Mouse (Mus musculus): ENCODE data around the gene Ppm1a. TPM values are rescaled to one million over a fixed set of nuclear protein-coding genes. Genes with fewer than 3 reads are reported as not detected.

Ppm1a gene
- polyA plus RNA-seq, 1 experiment from 2014 or later: 71.3 TPM

GRCm38 (mm10) chr12:72750606-72751005 is 6.6 kb upstream of the Ppm1a start:
- Histone ChIP-seq H3K4me3 (ENCODE audit: low read depth, low read length) (no peak overlapping the region), H3K9me3 (ENCODE audit: control insufficient read depth, low read length) (no peaks in the 10 kb centered on the region), H3K36me3 (ENCODE audit: control insufficient read depth, insufficient read depth, low read length) (no peaks in the 10 kb centered on the region), H3K4me2 (ENCODE audit: low read depth) (no peak overlapping the region), H3K4me1 (ENCODE audit: control insufficient read depth, insufficient read depth, low read length) (no peaks in the 10 kb centered on the region), H3K27me3 (ENCODE audit: control insufficient read depth, insufficient read depth, low read length) (no peaks in the 10 kb centered on the region), H3K27ac (ENCODE audit: low read depth, low read length) (no peak overlapping the region), H3K9ac (ENCODE audit: low read length) (no peak overlapping the region)
- ATAC-seq (ENCODE audit: insufficient read depth, low FRiP score, low TSS enrichment): no peak
- DNase-seq (ENCODE audit: low spot score): no peak
- WGBS: 89% methylated on average over 2 of the region's 2 CpGs

GRCm38 (mm10) chr12:72757596-72757995 is 341 bp downstream of the Ppm1a start:
- Histone ChIP-seq H3K36me3 (ENCODE audit: control insufficient read depth, insufficient read depth, low read length) (no peaks in the 10 kb centered on the region), H3K27me3 (ENCODE audit: control insufficient read depth, insufficient read depth, low read length) (no peaks in the 10 kb centered on the region), H3K9me3 (ENCODE audit: control insufficient read depth, low read length) (no peaks in the 10 kb centered on the region), H3K27ac (ENCODE audit: low read depth, low read length) (no peak overlapping the region), H3K4me3 (ENCODE audit: low read depth, low read length) (no peak overlapping the region), H3K4me1 (ENCODE audit: control insufficient read depth, insufficient read depth, low read length) (peaks cover 8% of the 10 kb centered on the region), H3K9ac (ENCODE audit: low read length) (no peak overlapping the region), H3K4me2 (ENCODE audit: low read depth) (no peak overlapping the region)
- DNase-seq (ENCODE audit: low spot score) (peak; percentile 21), ATAC-seq (ENCODE audit: insufficient read depth, low FRiP score, low TSS enrichment) (no peak)
- WGBS: 4% methylated on average over 1 of the region's 1 CpGs

GRCm38 (mm10) chr12:72759956-72760355 is 2.7 kb downstream of the Ppm1a start:
- Histone ChIP-seq H3K4me1 (ENCODE audit: control insufficient read depth, insufficient read depth, low read length) (peaks cover 11% of the 10 kb centered on the region), H3K9ac (ENCODE audit: low read length) (peak overlapping the region; percentile 24; the same call in 1 of the 2 replicates), H3K4me3 (ENCODE audit: low read depth, low read length) (peak overlapping the region; percentile 91), H3K36me3 (ENCODE audit: control insufficient read depth, insufficient read depth, low read length) (no peaks in the 10 kb centered on the region), H3K27ac (ENCODE audit: low read depth, low read length) (no peak overlapping the region), H3K27me3 (ENCODE audit: control insufficient read depth, insufficient read depth, low read length) (no peaks in the 10 kb centered on the region), H3K9me3 (ENCODE audit: control insufficient read depth, low read length) (no peaks in the 10 kb centered on the region), H3K4me2 (ENCODE audit: low read depth) (peak overlapping the region; percentile 58)
- WGBS: 21% methylated on average over 7 of the region's 7 CpGs
- DNase-seq (ENCODE audit: low spot score): no peak
- ATAC-seq (ENCODE audit: insufficient read depth, low FRiP score, low TSS enrichment): no peak

GRCm38 (mm10) chr12:72760376-72761229 is 3.3 kb downstream of the Ppm1a start:
- H3K27me3 ChIP-seq (ENCODE audit: control insufficient read depth, insufficient read depth, low read length): no peaks in the 10 kb centered on the region

GRCm38 (mm10) chr12:72761230-72761648 is 4.0 kb downstream of the Ppm1a start:
- Histone ChIP-seq H3K27me3 (ENCODE audit: control insufficient read depth, insufficient read depth, low read length) (no peaks in the 10 kb centered on the region), H3K4me2 (ENCODE audit: low read depth) (peak overlapping the region; percentile 59), H3K4me3 (ENCODE audit: low read depth, low read length) (peak overlapping the region; percentile 91), H3K27ac (ENCODE audit: low read depth, low read length) (peak overlapping the region; percentile 96), H3K36me3 (ENCODE audit: control insufficient read depth, insufficient read depth, low read length) (no peaks in the 10 kb centered on the region), H3K9me3 (ENCODE audit: control insufficient read depth, low read length) (no peaks in the 10 kb centered on the region), H3K4me1 (ENCODE audit: control insufficient read depth, insufficient read depth, low read length) (peaks cover 11% of the 10 kb centered on the region), H3K9ac (ENCODE audit: low read length) (peak overlapping the region; percentile 95)
- WGBS: 0% methylated on average over 13 of the region's 71 CpGs
- DNase-seq (ENCODE audit: low spot score) (no peak), ATAC-seq (ENCODE audit: insufficient read depth, low FRiP score, low TSS enrichment) (peak; percentile 76)

More at GRCm38 (mm10) chr12:72760376-72761229, 3.3 kb downstream of the Ppm1a start:
- Histone ChIP-seq H3K4me3 (ENCODE audit: low read depth, low read length) (peak overlapping the region; percentile 91), H3K27ac (ENCODE audit: low read depth, low read length) (peak overlapping the region; percentile 96), H3K9ac (ENCODE audit: low read length) (peak overlapping the region; percentile 95), H3K4me1 (ENCODE audit: control insufficient read depth, insufficient read depth, low read length) (peaks cover 11% of the 10 kb centered on the region), H3K9me3 (ENCODE audit: control insufficient read depth, low read length) (no peaks in the 10 kb centered on the region), H3K36me3 (ENCODE audit: control insufficient read depth, insufficient read depth, low read length) (no peaks in the 10 kb centered on the region), H3K4me2 (ENCODE audit: low read depth) (peak overlapping the region; percentile 58)
- DNase-seq (ENCODE audit: low spot score) (peak; percentile 96), ATAC-seq (ENCODE audit: insufficient read depth, low FRiP score, low TSS enrichment) (peak; percentile 92)
- under 1% methylated on average over 68 of the region's 78 CpGs for WGBS

- no peaks in the 10 kb centered on the region for H3K36me3 ChIP-seq (ENCODE audit: control insufficient read depth, insufficient read depth, low read length)
- H3K9ac ChIP-seq (ENCODE audit: low read length): peak overlapping the region; percentile 95
- DNase-seq (ENCODE audit: low spot score) (peak; percentile 79), ATAC-seq (ENCODE audit: insufficient read depth, low FRiP score, low TSS enrichment) (peak; percentile 61)
- peak overlapping the region; percentile 96 for H3K27ac ChIP-seq (ENCODE audit: low read depth, low read length)
- no peaks in the 10 kb centered on the region for H3K9me3 ChIP-seq (ENCODE audit: control insufficient read depth, low read length)
- H3K4me2 ChIP-seq (ENCODE audit: low read depth): peak overlapping the region; percentile 59
- peak overlapping the region; percentile 91 for H3K4me3 ChIP-seq (ENCODE audit: low read depth, low read length)
- no peaks in the 10 kb centered on the region for H3K27me3 ChIP-seq (ENCODE audit: control insufficient read depth, insufficient read depth, low read length)
- under 1% methylated on average over 24 of the region's 43 CpGs for WGBS
- peaks cover 11% of the 10 kb centered on the region for H3K4me1 ChIP-seq (ENCODE audit: control insufficient read depth, insufficient read depth, low read length)
Measured at GRCm38 (mm10) chr12:72761649-72762261, 4.5 kb downstream of the Ppm1a start.

GRCm38 (mm10) chr12:72762502-72762901 is 5.2 kb downstream of the Ppm1a start:
- ATAC-seq (ENCODE audit: insufficient read depth, low FRiP score, low TSS enrichment): no peak
- Histone ChIP-seq H3K27ac (ENCODE audit: low read depth, low read length) (no peak overlapping the region), H3K36me3 (ENCODE audit: control insufficient read depth, insufficient read depth, low read length) (no peaks in the 10 kb centered on the region), H3K9me3 (ENCODE audit: control insufficient read depth, low read length) (no peaks in the 10 kb centered on the region), H3K27me3 (ENCODE audit: control insufficient read depth, insufficient read depth, low read length) (no peaks in the 10 kb centered on the region), H3K4me3 (ENCODE audit: low read depth, low read length) (peak overlapping the region; percentile 91), H3K4me2 (ENCODE audit: low read depth) (peak overlapping the region; percentile 59), H3K9ac (ENCODE audit: low read length) (no peak overlapping the region; the same call in none of the 2 replicates), H3K4me1 (ENCODE audit: control insufficient read depth, insufficient read depth, low read length) (peaks cover 6% of the 10 kb centered on the region)
- no peak for DNase-seq (ENCODE audit: low spot score)
- whole genome bisulfite sequencing: 67% methylated on average over 1 of the region's 1 CpGs

GRCm38 (mm10) chr12:72763156-72763555 is 5.9 kb downstream of the Ppm1a start:
- no peak for DNase-seq (ENCODE audit: low spot score)
- no peaks in the 10 kb centered on the region for H3K36me3 ChIP-seq (ENCODE audit: control insufficient read depth, insufficient read depth, low read length)

More at GRCm38 (mm10) chr12:72763156-72763555, 5.9 kb downstream of the Ppm1a start:
- no peak for ATAC-seq (ENCODE audit: insufficient read depth, low FRiP score, low TSS enrichment)
- WGBS: 52% methylated on average over 1 of the region's 1 CpGs
- Histone ChIP-seq H3K27me3 (ENCODE audit: control insufficient read depth, insufficient read depth, low read length) (no peaks in the 10 kb centered on the region), H3K9me3 (ENCODE audit: control insufficient read depth, low read length) (no peaks in the 10 kb centered on the region), H3K4me2 (ENCODE audit: low read depth) (no peak overlapping the region), H3K4me1 (ENCODE audit: control insufficient read depth, insufficient read depth, low read length) (peaks cover 6% of the 10 kb centered on the region), H3K9ac (ENCODE audit: low read length) (no peak overlapping the region), H3K4me3 (ENCODE audit: low read depth, low read length) (no peak overlapping the region), H3K27ac (ENCODE audit: low read depth, low read length) (no peak overlapping the region)
